Mouse (Mus musculus) kidney, adult 9 months (tissue): ENCODE results near the gene Fam205a4.
"Not testable (repeated sequence)": the region's sequence is repeated elsewhere in the genome, so short reads cannot be mapped to it uniquely, and the experiment has no call there.

Source experiments
- DNase-seq: peaks from one replicate; pipeline ENCODE4 v3.0.0; 2022

Gene Fam205a4

DNA sequence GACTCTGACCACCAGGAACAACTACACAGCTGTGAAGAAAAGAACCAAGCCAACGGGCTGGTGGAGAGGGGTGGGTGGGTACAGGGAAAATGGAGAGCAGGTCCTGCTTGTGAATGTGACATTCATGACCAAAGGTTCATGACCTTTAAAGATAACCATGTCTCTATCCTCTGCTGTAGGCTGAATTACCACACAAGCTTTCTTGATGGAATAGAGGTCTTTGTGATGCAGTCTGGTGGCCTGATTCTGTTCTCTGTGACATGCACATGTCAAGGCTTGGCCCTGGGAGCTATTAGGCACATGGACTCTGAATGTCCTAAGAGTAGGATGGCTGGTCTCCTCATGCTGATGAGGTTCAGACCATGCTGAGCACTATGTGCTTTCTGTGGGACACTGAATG lies at the start of gene Fam205a4:
Fam205a4 (plus strand) TSS at position 301 of the 400 bp plus-strand sequence.
- DNase-seq: not testable (repeated sequence)

DNA sequence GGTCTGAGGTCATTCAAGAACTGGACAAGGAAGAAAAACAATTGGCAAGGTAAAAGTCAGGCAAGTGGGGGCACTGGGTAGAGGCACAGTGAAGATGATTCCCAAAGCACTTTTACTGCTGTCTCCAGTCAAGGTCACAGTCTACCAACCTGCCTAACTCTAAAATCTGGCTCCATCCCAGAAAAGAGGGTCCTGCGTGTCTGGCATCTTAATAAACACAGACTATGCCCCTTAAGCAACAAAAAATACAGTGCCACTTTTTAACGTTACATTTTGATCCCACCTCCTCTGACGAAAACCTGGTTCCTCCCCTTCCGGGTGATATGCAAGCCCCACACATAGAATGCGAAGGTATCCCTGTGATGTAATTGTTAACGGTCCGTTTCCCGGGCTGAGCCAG lies 24.6 kb upstream of the Fam205a4 start, which contains the start of gene Gm20878:
Gm20878 (plus strand) TSS at position 301 of the 400 bp plus-strand sequence.
- DNase-seq: not testable (repeated sequence)
